Mouse (Mus musculus) kidney, adult 2 months (tissue): Measurements from ENCODE around the gene S100a11. TPM values are rescaled to one million over a fixed set of nuclear protein-coding genes. Genes with fewer than 3 reads are reported as not detected.

Experiments
- DNase-seq: peaks from one replicate; pipeline ENCODE4 v3.0.0; 2021
- H3K27ac ChIP-seq: fragments of 200-500 bp; 2 replicates; pipeline ENCODE4 v1.5.1; 2012; ENCODE audit warnings: low read depth, low read length, control low read depth, inconsistent platforms; ENCODE audit not compliant: insufficient read depth
- H3K27me3 ChIP-seq: fragments of 200-500 bp; replicated peaks from 2 replicates; pipeline ENCODE4 v1.6.1; 2012; ENCODE audit warnings: mild to moderate bottlenecking, moderate library complexity, low read length, inconsistent platforms; ENCODE audit not compliant: control insufficient read depth, insufficient read depth
- H3K36me3 ChIP-seq: fragments of 200-500 bp; 2 replicates; pipeline ENCODE4 v1.6.1; 2012; ENCODE audit warnings: mild to moderate bottlenecking, moderate library complexity, low read length, inconsistent platforms; ENCODE audit not compliant: control insufficient read depth, insufficient read depth
- H3K4me1 ChIP-seq: fragments of 200-500 bp; 2 replicates; pipeline ENCODE4 v1.6.1; 2011; ENCODE audit warnings: low read length; ENCODE audit not compliant: control insufficient read depth, insufficient read depth
- H3K4me3 ChIP-seq: fragments of 200-500 bp; 2 replicates; pipeline ENCODE4 v1.5.1; 2011; ENCODE audit warnings: mild to moderate bottlenecking, low read depth, low read length, control low read depth; ENCODE audit not compliant: insufficient read depth
- CTCF ChIP-seq: fragments of 200-500 bp; conservative IDR thresholded peaks from 2 replicates; pipeline ENCODE4 v1.5.1; 2011; ENCODE audit warnings: low read depth, mild to moderate bottlenecking, control low read depth, low read length, moderate library complexity, mixed read lengths; ENCODE audit not compliant: insufficient read depth, insufficient read length
- POLR2A ChIP-seq: fragments of 200-500 bp; IDR thresholded peaks from one replicate; pipeline ENCODE4 v1.6.1; 2011; ENCODE audit warnings: low read depth, low read length, control low read depth
- WGBS: fragments of 180-500 bp; shearing (Covaris S2); methylation state at CpG from one replicate; pipeline ENCODE4 v1.1.7; 2018; 5-methylcytosine and 5-hydroxymethylcytosine counted together
- polyA plus RNA-seq: library from polyadenylated mRNA; depleted of rRNA; stranded (reverse); fragments of >200 nt; gene quantifications from 2 replicates; pipeline ENCODE4 v1.2.3, GENCODE M21; 2012

Gene S100a11
- polyA plus RNA-seq, 1 experiment = 285 TPM

DNA sequence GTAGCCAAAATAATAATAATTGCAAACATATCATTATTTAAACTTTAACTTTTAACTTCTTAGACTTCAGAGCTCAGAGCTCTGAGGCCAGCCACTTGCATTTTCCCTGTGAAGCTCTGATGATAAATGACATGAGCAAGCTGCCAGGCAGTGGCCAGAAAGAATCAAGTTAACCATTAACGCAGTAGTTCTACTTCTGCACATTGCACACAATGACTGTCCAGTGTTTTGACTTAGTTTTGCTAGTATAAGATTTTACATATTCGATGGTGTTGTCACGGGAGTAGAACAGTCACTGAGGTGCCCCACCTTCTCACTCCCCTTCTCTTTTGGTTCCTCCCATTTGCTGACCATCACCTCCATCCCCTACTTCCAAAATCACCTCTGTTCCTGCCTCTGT lies 23.2 kb upstream of the S100a11 start:
- no peak overlapping the region for H3K4me3 ChIP-seq
- no peak overlapping the region; the same call in 1 of the 2 replicates for H3K27ac ChIP-seq
- no peaks in the 10 kb centered on the region for H3K36me3 ChIP-seq
- TF ChIP-seq POLR2A = no peak
- no peak for TF ChIP-seq CTCF
- 34% methylated on average over 3 of the region's 3 CpGs for WGBS
- DNase-seq = peak; percentile 78
- H3K27me3 ChIP-seq = no peaks in the 10 kb centered on the region
- H3K4me1 ChIP-seq = peaks cover 6% of the 10 kb centered on the region

DNA sequence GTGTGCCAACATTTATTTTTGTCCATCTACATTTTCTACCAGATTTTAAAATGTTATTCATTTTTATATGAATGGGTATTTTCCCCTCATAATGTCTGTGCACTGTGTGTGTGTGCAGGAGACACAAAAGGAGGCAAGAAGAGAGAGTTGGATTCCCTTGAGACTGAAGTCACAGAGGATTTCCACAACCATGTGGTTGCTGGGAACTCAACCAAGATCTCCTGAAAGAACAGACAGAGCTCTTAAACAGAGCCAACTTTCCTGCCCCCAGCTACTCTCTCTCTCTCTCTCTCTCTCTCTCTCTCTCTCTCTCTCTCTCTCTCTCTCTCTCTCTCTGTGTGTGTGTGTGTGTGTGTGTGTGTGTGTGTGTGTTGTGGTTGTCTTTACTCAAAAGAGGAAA lies 21.2 kb upstream of the S100a11 start:
- no peak overlapping the region for H3K27ac ChIP-seq
- peaks cover 6% of the 10 kb centered on the region for H3K4me1 ChIP-seq
- no peaks in the 10 kb centered on the region for H3K27me3 ChIP-seq
- no peak overlapping the region for H3K4me3 ChIP-seq
- DNase-seq = no peak
- no peaks in the 10 kb centered on the region for H3K36me3 ChIP-seq
- TF ChIP-seq CTCF = no peak
- TF ChIP-seq POLR2A = no peak

DNA sequence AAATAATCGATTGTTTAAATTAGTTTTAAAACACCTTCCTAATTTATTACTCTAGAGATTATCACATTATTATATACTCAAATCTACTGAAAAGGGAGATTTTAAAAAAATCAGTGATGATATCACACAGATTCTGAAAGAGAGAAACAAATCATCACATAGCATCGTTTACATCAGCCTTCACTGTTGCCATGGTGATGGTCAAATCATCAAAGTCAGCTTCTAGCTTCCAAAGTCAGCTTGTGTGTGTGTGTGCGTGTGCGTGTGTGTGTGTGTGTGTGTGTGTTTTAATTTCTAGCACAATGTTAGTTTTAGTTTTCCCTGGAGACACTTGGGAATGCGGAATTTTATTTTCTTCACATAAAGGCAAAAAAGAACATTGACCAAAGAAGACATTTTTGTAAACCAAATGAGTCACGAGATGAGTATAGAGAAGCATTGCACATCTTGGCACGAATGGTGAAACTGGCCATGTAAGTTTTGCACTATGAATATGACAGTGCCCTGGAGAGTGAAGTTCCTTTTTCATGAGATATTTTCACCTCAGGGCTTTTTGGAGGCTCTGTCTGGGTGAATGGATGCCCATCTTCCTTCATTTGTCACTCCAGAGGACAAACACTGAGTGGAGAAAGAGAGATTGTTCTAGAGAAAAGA lies 15.6 kb upstream of the S100a11 start:
- H3K27me3 ChIP-seq = no peaks in the 10 kb centered on the region
- DNase-seq = no peak
- H3K27ac ChIP-seq = no peak overlapping the region
- 82% methylated on average over 7 of the region's 7 CpGs for WGBS
- no peaks in the 10 kb centered on the region for H3K36me3 ChIP-seq
- TF ChIP-seq POLR2A (no peak), CTCF (no peak)
- no peak overlapping the region for H3K4me3 ChIP-seq
- no peaks in the 10 kb centered on the region for H3K4me1 ChIP-seq

DNA sequence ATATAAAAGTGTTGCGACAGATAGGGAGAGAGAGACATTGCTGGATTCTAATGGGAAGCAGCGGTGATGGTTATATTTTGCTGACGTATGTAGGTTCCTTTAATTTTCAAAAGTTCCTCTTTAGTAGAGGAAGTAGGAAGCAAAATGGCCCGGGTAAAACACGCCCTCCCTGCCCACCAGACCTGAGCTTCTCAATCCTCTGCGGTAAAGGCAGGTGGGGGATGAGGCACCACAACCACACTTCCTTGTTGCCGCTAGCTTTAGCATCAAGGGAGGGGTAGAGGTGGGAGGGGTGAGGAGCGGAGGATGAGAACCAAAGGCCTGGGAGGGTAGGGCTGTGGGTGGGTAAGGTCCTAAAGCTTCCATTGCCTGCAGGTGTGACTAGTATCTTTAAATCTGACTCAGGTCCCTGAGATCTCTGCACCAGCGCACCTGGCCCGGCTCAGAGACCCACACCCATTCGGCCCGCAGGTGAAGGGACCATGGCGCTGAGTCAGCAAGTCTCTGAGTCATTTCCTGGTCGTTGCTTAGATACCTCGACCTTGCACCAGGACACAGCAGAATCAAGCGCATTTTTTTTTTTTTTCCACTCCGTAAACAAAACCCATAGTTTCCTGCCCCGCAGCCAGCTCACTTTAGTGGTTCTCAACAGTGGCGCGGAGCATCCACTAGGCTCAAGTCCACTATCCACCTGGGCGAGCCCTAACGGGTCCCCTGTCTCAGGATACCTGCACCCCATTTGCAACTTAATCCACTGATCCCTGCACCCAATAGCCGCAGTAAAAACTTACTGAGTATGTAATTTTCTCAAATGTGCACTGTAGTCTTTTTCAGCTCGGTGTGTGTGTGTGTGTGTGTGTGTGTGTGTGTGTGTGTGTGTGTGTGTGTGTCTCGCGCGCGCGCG lies 14.1 kb upstream of the S100a11 start:
- Histone ChIP-seq H3K4me3 (peak overlapping the region; percentile 23), H3K27me3 (no peaks in the 10 kb centered on the region), H3K36me3 (no peaks in the 10 kb centered on the region), H3K4me1 (peaks cover 8% of the 10 kb centered on the region), H3K27ac (peak overlapping the region; percentile 82)
- TF ChIP-seq CTCF (no peak), POLR2A (no peak)
- peak; percentile 54 for DNase-seq
- WGBS = 34% methylated on average over 30 of the region's 30 CpGs

DNA sequence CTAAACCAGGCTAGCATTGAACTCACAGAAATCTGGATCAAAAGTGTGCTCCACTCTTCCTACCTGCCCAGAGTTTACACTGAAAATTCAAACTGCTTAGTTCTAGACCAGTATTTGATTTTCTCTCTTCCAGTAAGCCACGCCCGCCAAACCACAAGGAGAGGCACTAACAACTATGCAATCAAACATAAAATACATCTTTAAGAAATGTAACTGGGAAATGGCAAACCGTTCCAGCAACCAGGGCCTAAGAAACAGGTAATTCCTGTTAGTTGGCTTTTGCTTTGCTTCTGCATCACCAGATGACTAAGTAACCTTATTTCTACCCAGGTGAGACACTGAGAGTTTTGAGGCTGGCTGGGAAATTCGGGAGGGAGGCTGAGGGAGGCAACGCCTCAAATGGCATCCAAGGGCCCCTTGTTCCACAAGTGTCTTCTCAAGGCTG lies 13.4 kb upstream of the S100a11 start:
- Histone ChIP-seq H3K4me3 (no peak overlapping the region), H3K4me1 (peaks cover 13% of the 10 kb centered on the region), H3K27ac (peak overlapping the region; percentile 51), H3K27me3 (no peaks in the 10 kb centered on the region), H3K36me3 (no peaks in the 10 kb centered on the region)
- 62% methylated on average over 5 of the region's 5 CpGs for WGBS
- DNase-seq = peak; percentile 23
- TF ChIP-seq CTCF (no peak), POLR2A (no peak)

DNA sequence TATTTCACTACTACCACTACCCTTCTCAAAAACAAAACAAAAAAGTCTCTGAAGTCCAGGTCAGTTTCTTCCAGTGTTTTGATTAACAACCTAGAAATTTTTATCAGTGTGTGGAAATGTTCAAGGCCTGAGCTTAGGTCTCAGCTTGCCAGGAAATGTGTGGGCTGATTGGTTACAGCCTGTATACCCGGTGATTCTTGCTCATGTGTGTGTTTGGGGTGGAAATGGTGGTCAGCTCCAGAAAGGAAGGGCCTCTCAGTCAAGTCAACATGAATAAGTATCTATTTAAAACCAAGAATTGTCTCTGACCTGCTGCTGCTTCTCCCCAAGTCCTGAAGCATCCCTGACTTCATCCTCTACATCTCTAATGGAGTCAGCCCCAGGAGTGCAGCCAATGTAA lies 11.0 kb upstream of the S100a11 start:
- DNase-seq = no peak
- Histone ChIP-seq H3K4me1 (peaks cover 21% of the 10 kb centered on the region), H3K4me3 (no peak overlapping the region), H3K36me3 (no peaks in the 10 kb centered on the region), H3K27me3 (no peaks in the 10 kb centered on the region), H3K27ac (no peak overlapping the region)
- TF ChIP-seq POLR2A (no peak), CTCF (no peak)
- 38% methylated on average over 1 of the region's 1 CpGs for WGBS

DNA sequence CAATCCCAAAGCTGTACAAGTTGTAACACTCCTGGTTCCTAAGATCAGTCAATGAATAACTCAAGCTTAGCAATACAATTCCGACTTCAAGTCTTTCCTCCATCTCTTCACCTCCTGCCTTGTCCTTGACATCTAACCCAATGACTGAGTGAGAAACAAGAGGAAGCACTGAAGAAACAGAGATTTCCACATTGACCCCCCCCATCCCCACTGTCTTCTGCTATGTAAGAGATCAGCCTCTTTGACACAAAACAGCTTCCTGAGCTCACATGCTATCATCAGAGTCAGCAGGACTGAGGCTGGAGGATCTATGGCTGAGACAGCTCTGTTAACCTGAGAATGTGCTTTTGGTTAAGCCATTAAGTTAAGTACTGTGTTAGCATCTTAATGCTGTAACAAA lies 9.3 kb upstream of the S100a11 start:
- H3K36me3 ChIP-seq = no peaks in the 10 kb centered on the region
- no peaks in the 10 kb centered on the region for H3K27me3 ChIP-seq
- peaks cover 21% of the 10 kb centered on the region for H3K4me1 ChIP-seq
- H3K27ac ChIP-seq = peak overlapping the region; percentile 71
- DNase-seq = peak; percentile 36
- 39% methylated on average over 1 of the region's 1 CpGs for WGBS
- TF ChIP-seq POLR2A = no peak
- TF ChIP-seq CTCF = no peak
- no peak overlapping the region for H3K4me3 ChIP-seq
